In the genomic region with DNA sequence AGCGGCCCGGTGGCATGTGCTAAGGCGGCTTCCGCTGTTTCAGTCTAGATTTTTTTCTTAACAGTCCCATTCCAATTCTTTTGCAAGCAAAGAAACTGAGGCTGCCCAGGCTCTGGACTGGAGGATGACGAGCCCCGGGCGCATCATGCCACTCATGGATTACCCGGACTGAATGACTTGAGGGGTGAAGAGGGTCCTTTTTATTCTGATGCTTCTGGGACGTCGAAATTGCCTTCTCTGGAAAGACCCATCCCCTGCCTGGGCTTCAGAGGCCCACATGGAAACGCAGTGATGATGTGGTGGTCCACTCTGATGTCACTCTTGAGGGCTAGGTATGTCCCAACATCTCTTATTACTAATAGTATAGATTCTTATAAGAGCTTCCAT, we compare ENCODE assay signal across 8 mouse cellular contexts. TPM values are rescaled to one million over a fixed set of nuclear protein-coding genes. Genes with fewer than 3 reads are reported as not detected.
DNase-seq lines count a peak whose midpoint lies in the region; ATAC-seq and TF ChIP-seq lines count a peak whose summit lies in the region.

No protein-coding gene starts in this region.

- no peaks in the 10 kb centered on the region for H3K9me3 ChIP-seq in embryonic facial prominence, embryonic 14.5 days (ENCODE audit: control insufficient read depth, low read length)
- H3K9me3 ChIP-seq in intestine, embryonic 16.5 days (ENCODE audit: control insufficient read depth, low read length), result no peaks in the 10 kb centered on the region
- no peaks in the 10 kb centered on the region for H3K9me3 ChIP-seq in neural tube, embryonic 14.5 days (ENCODE audit: control insufficient read depth, low read length)

- WGBS in lung, adult 2 months, result 6% methylated on average over 11 of the region's 11 CpGs
- 6% methylated on average over 11 of the region's 11 CpGs for WGBS in embryonic facial prominence, embryonic 14.5 days
- 5% methylated on average over 11 of the region's 11 CpGs for WGBS in intestine, embryonic 16.5 days
- 3% methylated on average over 11 of the region's 11 CpGs for WGBS in neural tube, embryonic 14.5 days

- H3K27me3 ChIP-seq in embryonic facial prominence, embryonic 14.5 days (replicated peaks; ENCODE audit: control insufficient read depth, insufficient read depth, low read length), result no peaks in the 10 kb centered on the region
- H3K27me3 ChIP-seq in intestine, embryonic 16.5 days (replicated peaks; ENCODE audit: control insufficient read depth, insufficient read depth, low read length), result no peaks in the 10 kb centered on the region
- H3K27me3 ChIP-seq in neural tube, embryonic 14.5 days (ENCODE audit: control insufficient read depth, insufficient read depth, low read length), result no peaks in the 10 kb centered on the region

- H3K36me3 ChIP-seq in embryonic facial prominence, embryonic 14.5 days (ENCODE audit: control insufficient read depth, insufficient read depth, low read length), result peaks cover 23% of the 10 kb centered on the region
- 0 out of 2 replicates have a peak, but pooled peaks cover 2% of the 10 kb centered on the region for H3K36me3 ChIP-seq in intestine, embryonic 16.5 days (ENCODE audit: control insufficient read depth, insufficient read depth, low read length)
- peaks cover 20% of the 10 kb centered on the region for H3K36me3 ChIP-seq in neural tube, embryonic 14.5 days (ENCODE audit: control insufficient read depth, insufficient read depth, low read length)

- peak overlapping the region; percentile 91 for H3K9ac ChIP-seq in embryonic facial prominence, embryonic 14.5 days (ENCODE audit: low read depth, low read length)
- H3K9ac ChIP-seq in intestine, embryonic 16.5 days (ENCODE audit: low read depth, low read length), result peak overlapping the region; percentile 91
- peak overlapping the region; percentile 82 for H3K9ac ChIP-seq in neural tube, embryonic 14.5 days (replicated peaks; ENCODE audit: low read depth, low read length)

- H3K27ac ChIP-seq in embryonic facial prominence, embryonic 14.5 days (replicated peaks; ENCODE audit: low read depth, low read length), result no peak overlapping the region
- H3K27ac ChIP-seq in intestine, embryonic 16.5 days (ENCODE audit: low read length), result no peak overlapping the region
- peak overlapping the region; percentile 66 for H3K27ac ChIP-seq in neural tube, embryonic 14.5 days (ENCODE audit: low read depth, low read length)

- TF ChIP-seq POLR2A in lung, adult 2 months (IDR thresholded peaks at IDR 0.05; ENCODE audit: borderline replicate concordance, extremely low read depth, low read depth, low read length), result no peak

- peak overlapping the region; percentile 92 for H3K4me2 ChIP-seq in embryonic facial prominence, embryonic 14.5 days (ENCODE audit: low read depth, low read length)
- peak overlapping the region; percentile 86 for H3K4me2 ChIP-seq in intestine, embryonic 16.5 days (ENCODE audit: low read depth, low read length)
- H3K4me2 ChIP-seq in neural tube, embryonic 14.5 days (ENCODE audit: low read depth, low read length), result peak overlapping the region; percentile 84

- H3K4me1 ChIP-seq in lung, adult 2 months (ENCODE audit: control insufficient read depth, insufficient read depth, low read length), result peaks cover 5% of the 10 kb centered on the region; the same call in 1 of the 2 replicates
- no peaks in the 10 kb centered on the region for H3K4me1 ChIP-seq in embryonic facial prominence, embryonic 14.5 days (ENCODE audit: control insufficient read depth, insufficient read depth, low read length)
- H3K4me1 ChIP-seq in intestine, embryonic 16.5 days (ENCODE audit: control insufficient read depth, insufficient read depth, low read length), result 0 out of 2 replicates have a peak, but pooled peaks cover 4% of the 10 kb centered on the region
- H3K4me1 ChIP-seq in neural tube, embryonic 14.5 days (ENCODE audit: control insufficient read depth, insufficient read depth, low read length), result no peaks in the 10 kb centered on the region

- peak; percentile 5; the same call in 1 of the 2 replicates for ATAC-seq in embryonic facial prominence, embryonic 14.5 days (ENCODE audit: low read depth)
- peak; percentile 32 for ATAC-seq in intestine, embryonic 16.5 days
- peak; percentile 49 for ATAC-seq in neural tube, embryonic 14.5 days (ENCODE audit: low read depth)

- no peak for DNase-seq in lung, adult 2 months
- DNase-seq in lung, postnatal 36 days, result no peak
- peak; percentile 3 for DNase-seq in embryonic facial prominence, embryonic 14.5 days (ENCODE audit: low spot score)
- DNase-seq in left cerebral cortex, postnatal 25 days (ENCODE audit: low spot score in 2 of 2), result no peak
- DNase-seq in B cell, adult 2 months, result no peak
- no peak for DNase-seq in cerebellum, adult 8-10 months

- intact Hi-C loops in left cerebral cortex, postnatal 25 days (cut with DNase I), result loop anchor here (5.0 kb wide), 2 partner anchors 48 to 62 kb away; partner anchors contain the start of gene Dusp14

- TF ChIP-seq CTCF in lung, adult 2 months (IDR thresholded peaks at IDR 0.05; ENCODE audit: insufficient read depth, low read length), result no peak

- H3K4me3 ChIP-seq in lung, adult 2 months (replicated peaks; ENCODE audit: extremely low read depth, low read depth, low read length), result peak overlapping the region; percentile 81
- H3K4me3 ChIP-seq in embryonic facial prominence, embryonic 14.5 days (ENCODE audit: low read depth, low read length), result peak overlapping the region; percentile 85
- H3K4me3 ChIP-seq in intestine, embryonic 16.5 days (ENCODE audit: low read length), result peak overlapping the region; percentile 83
- peak overlapping the region; percentile 76 for H3K4me3 ChIP-seq in neural tube, embryonic 14.5 days (ENCODE audit: low read depth, low read length)

RNA-seq across cellular contexts. Expression of gene Acaca, which starts 0.3 kb away (rescaled TPM):
- polyA plus RNA-seq in lung, adult 2 months (2012; rRNA removed), result 25.1 and 34.5 TPM in 2 replicates
- polyA plus RNA-seq in embryonic facial prominence, embryonic 14.5 days (2014; fragmentation: Nextera tagmentation; extraction: Ambion mirVana), result 17.4 and 20.5 TPM in 2 replicates
- polyA plus RNA-seq in intestine, embryonic 16.5 days (2015; fragmentation: Nextera tagmentation; extraction: Ambion mirVana), result 8.3 and 8.5 TPM in 2 replicates
- polyA plus RNA-seq in neural tube, embryonic 14.5 days (2014; fragmentation: Nextera tagmentation; extraction: Ambion mirVana), result 38.8 and 39.1 TPM in 2 replicates
- 10 to 100 TPM; 77.2 to 79.4 TPM for total RNA-seq in left cerebral cortex, postnatal 25 days (2021)

RNA-seq across cellular contexts. Expression of gene Tada2a, which starts 0.4 kb away (rescaled TPM):
- 4.5 and 6.8 TPM in 2 replicates for polyA plus RNA-seq in lung, adult 2 months (2012; rRNA removed)
- polyA plus RNA-seq in embryonic facial prominence, embryonic 14.5 days (2014; fragmentation: Nextera tagmentation; extraction: Ambion mirVana), result 29.4 and 33.9 TPM in 2 replicates
- polyA plus RNA-seq in intestine, embryonic 16.5 days (2015; fragmentation: Nextera tagmentation; extraction: Ambion mirVana), result 20.9 and 23.2 TPM in 2 replicates
- 28.4 and 31.6 TPM in 2 replicates for polyA plus RNA-seq in neural tube, embryonic 14.5 days (2014; fragmentation: Nextera tagmentation; extraction: Ambion mirVana)
- total RNA-seq in left cerebral cortex, postnatal 25 days (2021), result 10 to 100 TPM; 34.6 to 36.2 TPM

RNA-seq across cellular contexts. Expression of gene Gm11437, which starts 37.5 kb away (rescaled TPM):
- polyA plus RNA-seq in lung, adult 2 months (2012; rRNA removed), result not detected in 2 replicates
- not detected in 2 replicates for polyA plus RNA-seq in embryonic facial prominence, embryonic 14.5 days (2014; fragmentation: Nextera tagmentation; extraction: Ambion mirVana)
- polyA plus RNA-seq in intestine, embryonic 16.5 days (2015; fragmentation: Nextera tagmentation; extraction: Ambion mirVana), result 0.17 TPM in 1 of 2 replicates, not detected in the other
- polyA plus RNA-seq in neural tube, embryonic 14.5 days (2014; fragmentation: Nextera tagmentation; extraction: Ambion mirVana), result 0.16 TPM in 1 of 2 replicates, not detected in the other
- total RNA-seq in left cerebral cortex, postnatal 25 days (2021), result not detected
